Mouse (Mus musculus) heart, postnatal 36 days (tissue): ENCODE measurements around the gene Phc2. TPM values are rescaled to one million over a fixed set of nuclear protein-coding genes. Genes with fewer than 3 reads are reported as not detected.
"Not testable (repeated sequence)": the region's sequence is repeated elsewhere in the genome, so short reads cannot be mapped to it uniquely, and the experiment has no call there.

Experiments
- DNase-seq, 2 experiments: peaks; one replicate each; pipeline ENCODE4 v3.0.0; 2021 to 2022
- intact Hi-C: fragments of 180-260 bp; cut with DNase I; formaldehyde crosslinking; loops from one replicate; pipeline ENCODE4 v1.15.1; 2025
- total RNA-seq, 2 experiments: library from RNA; stranded (reverse); gene quantifications; 2 replicates each; pipeline ENCODE4 v1.2.3; 2021

Gene Phc2
- total RNA-seq, result 10 to 100 TPM; 32.2 to 45.7 TPM

- DNase-seq, result peak; percentile 81
- intact Hi-C loops, result no loop called here
Observed at GRCm38 (mm10) chr4:128654505-128655381, at the start of gene Phc2. Phc2 (plus strand) TSS chr4:128654702.

- DNase-seq, result no peak
- intact Hi-C loops, result no loop called here
Observed at GRCm38 (mm10) chr4:128606586-128606985, 47.9 kb upstream of the Phc2 start.

GRCm38 (mm10) chr4:128607661-128608060, 46.8 kb upstream of the Phc2 start:
- DNase-seq, result no peak
- intact Hi-C loops, result no loop called here

DNA sequence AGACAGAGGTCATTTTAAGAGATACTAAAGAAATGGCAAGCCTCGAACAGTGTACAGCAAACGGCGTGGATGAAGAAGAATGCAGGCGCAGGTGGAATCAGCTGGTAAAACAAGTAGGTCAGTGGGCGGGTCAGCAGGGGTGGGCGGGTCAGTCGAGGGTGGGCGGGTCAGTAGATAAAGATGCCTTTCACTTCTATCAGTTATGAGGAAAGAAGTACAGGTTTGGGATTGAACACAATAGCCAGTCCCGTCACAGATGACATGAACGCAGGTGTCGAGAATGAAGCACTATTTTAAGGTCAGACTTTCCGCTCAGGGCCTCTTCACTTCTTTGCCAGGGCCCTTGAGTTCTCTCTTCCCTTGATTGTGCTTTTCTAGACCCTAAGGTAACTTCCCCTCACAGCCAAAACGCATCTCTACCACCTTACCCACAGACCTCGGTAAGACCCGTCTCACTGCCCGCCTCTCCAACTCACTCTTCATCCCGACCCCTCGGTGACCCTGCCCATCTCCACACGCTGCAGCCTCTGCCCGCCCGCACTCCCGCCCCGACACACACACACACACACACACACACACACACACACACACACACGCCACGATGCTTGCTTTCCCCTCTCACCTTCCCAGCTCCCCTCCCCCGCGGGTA, 45.1 kb upstream of the Phc2 start:
- intact Hi-C loops, result no loop called here
- DNase-seq, result no peak

- intact Hi-C loops, result loop anchor here (10.0 kb wide), 1 partner anchor 475 kb away; no protein-coding TSS in a partner anchor
- DNase-seq, result peak; percentile 88 to 90
Observed at GRCm38 (mm10) chr4:128609925-128610402, 44.5 kb upstream of the Phc2 start, which contains the start of gene Zscan20. Zscan20 (minus strand) TSS chr4:128610098.

GRCm38 (mm10) chr4:128610706-128611105, 43.8 kb upstream of the Phc2 start:
- peak in 1 of 2 experiments; percentile 7 for DNase-seq

GRCm38 (mm10) chr4:128611726-128612125, 42.8 kb upstream of the Phc2 start:
- intact Hi-C loops, result loop anchor here (2.0 to 10.0 kb wide), 2 partner anchors 165 to 473 kb away; no protein-coding TSS in a partner anchor
- DNase-seq, result not testable (repeated sequence)

More at GRCm38 (mm10) chr4:128610706-128611105, 43.8 kb upstream of the Phc2 start:
- intact Hi-C loops, result loop anchor here (10.0 kb wide), 1 partner anchor 474 kb away; no protein-coding TSS in a partner anchor

DNA sequence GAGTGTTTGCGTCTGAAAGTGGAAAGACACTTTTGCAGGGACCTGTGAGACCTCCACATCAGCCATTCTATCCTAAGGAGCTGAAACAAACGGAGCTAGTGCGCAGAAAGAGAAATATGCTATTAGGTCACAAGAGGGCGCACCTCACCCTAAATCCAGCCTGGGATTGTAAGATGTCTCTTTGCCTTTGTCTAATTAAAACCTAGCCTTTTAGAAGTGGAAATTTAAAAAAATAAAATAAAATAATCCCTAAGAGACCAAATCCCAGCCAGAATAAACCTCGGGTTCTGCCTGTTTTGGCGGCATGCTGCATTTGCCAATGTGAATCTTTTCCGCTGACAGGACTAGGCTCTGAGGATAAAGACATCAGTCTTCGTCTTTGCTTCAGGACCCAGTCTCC, 41.2 kb upstream of the Phc2 start:
- peak; percentile 28 to 29 for DNase-seq
- intact Hi-C loops, result loop anchor here (1.0 to 10.0 kb wide), 3 partner anchors 163 to 471 kb away; no protein-coding TSS in a partner anchor

DNA sequence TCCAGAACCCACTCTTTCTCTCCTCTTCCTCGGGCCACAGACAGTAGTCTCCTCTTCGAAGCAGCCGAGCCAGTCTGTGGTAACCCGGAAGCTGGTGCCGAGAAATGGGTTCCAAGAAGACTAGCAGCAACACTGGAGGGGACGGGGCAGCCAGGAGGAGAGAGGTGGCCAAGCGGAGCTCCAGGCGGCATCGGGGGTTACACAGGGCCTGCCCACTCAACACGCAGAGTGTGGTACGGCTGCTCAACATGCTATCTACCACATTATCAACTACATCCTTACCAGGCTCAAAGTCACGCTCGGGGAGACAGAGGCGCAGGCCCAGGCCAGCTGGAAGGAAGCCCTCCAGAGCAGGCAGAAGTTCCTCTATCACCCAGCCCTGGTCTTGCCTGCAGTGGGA, 38.7 kb upstream of the Phc2 start:
- intact Hi-C loops, result loop anchor here (2.0 to 10.0 kb wide), 2 partner anchors 91 to 469 kb away; no protein-coding TSS in a partner anchor
- no peak for DNase-seq

GRCm38 (mm10) chr4:128617363-128618120, 37.0 kb upstream of the Phc2 start:
- no peak for DNase-seq
- intact Hi-C loops, result loop anchor here (2.0 to 10.0 kb wide), 2 partner anchors 89 to 467 kb away; no protein-coding TSS in a partner anchor

DNA sequence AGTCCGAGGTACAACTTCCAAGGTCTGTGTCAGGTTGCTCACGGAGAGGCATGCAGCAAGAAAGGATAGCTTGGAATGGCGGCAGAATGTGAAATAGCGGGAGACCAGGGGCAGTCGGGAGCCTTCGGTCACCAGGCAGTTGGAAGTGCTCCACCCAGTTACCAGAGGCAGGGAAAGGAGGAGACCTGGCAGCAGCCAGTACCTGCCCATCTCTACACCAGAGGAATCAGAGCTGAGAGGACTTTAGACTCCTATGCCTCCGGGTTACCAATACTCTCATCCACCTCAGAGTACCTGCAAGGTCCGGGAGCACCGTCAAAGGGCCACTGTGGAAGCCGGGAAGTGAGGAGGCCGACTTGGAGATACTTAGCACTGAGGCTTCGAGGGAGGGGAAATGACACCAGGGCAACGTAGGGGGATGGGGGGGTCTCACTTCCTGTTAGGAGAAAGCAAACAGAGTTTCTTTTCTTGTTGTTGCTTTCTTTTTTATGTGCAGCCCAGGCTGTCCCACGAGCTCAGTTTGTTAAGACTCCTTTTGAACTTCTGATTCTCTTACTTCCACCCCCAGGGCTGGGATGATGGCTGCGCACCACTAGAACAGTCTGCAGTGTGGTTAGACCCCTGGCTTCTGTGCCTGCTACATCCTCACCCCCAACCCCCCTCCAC, 36.1 kb upstream of the Phc2 start, which contains the start of gene Tlr12:
Tlr12 (minus strand) TSS at position 374 of the 666 bp plus-strand sequence.
- no peak for DNase-seq

GRCm38 (mm10) chr4:128618963-128619362, 35.5 kb upstream of the Phc2 start:
- no peak for DNase-seq
- intact Hi-C loops, result loop anchor here (10.0 kb wide), 1 partner anchor 466 kb away; no protein-coding TSS in a partner anchor

More for the DNA sequence above, 36.1 kb upstream of the Phc2 start, which contains the start of gene Tlr12:
- intact Hi-C loops, result loop anchor here (10.0 kb wide), 1 partner anchor 466 kb away; no protein-coding TSS in a partner anchor

- no peak for DNase-seq
- intact Hi-C loops, result no loop called here
Observed at GRCm38 (mm10) chr4:128620572-128620971, 33.9 kb upstream of the Phc2 start.

- intact Hi-C loops, result no loop called here
- no peak for DNase-seq
Observed at GRCm38 (mm10) chr4:128621109-128621508, 33.4 kb upstream of the Phc2 start.

GRCm38 (mm10) chr4:128635451-128635850, 19.1 kb upstream of the Phc2 start:
- no peak for DNase-seq
- intact Hi-C loops, result no loop called here

- no peak for DNase-seq
- intact Hi-C loops, result no loop called here
Observed at GRCm38 (mm10) chr4:128635894-128636585, 18.5 kb upstream of the Phc2 start.

DNA sequence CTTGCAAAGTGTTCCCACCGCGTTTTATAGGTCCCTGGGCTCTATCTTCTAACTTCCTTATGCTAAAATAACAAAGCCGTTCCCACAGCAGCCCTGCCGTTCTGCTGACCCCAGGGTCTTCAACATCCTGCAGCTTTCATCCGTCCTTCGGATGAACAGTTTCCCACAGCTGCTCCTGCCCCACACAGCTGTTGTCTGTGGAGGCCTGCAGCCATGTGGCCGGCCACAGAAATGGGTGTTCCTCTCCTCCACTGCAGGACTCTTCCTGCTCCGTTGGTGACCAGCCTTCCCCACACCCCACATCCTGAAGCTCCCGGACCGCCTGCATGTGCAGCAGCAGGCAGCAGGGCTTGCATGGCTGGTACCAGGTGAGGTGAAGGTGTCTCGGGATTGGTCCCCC, 17.3 kb upstream of the Phc2 start:
- no peak for DNase-seq

GRCm38 (mm10) chr4:128638265-128638923, 16.1 kb upstream of the Phc2 start:
- DNase-seq, result no peak
- intact Hi-C loops, result no loop called here

More for the DNA sequence above, 17.3 kb upstream of the Phc2 start:
- intact Hi-C loops, result no loop called here
